Mouse (Mus musculus) natural killer cell, adult 2 months (primary cell): Measurements from ENCODE around the gene 5830473C10Rik.
"Not testable (repeated sequence)": the region's sequence is repeated elsewhere in the genome, so short reads cannot be mapped to it uniquely, and the experiment has no call there.

Experiments used
- DNase-seq, 2 experiments: peaks; one replicate each; pipeline ENCODE4 v3.0.0; 2022; ENCODE audit warnings: low spot score in 2 of 2

Gene 5830473C10Rik

DNA sequence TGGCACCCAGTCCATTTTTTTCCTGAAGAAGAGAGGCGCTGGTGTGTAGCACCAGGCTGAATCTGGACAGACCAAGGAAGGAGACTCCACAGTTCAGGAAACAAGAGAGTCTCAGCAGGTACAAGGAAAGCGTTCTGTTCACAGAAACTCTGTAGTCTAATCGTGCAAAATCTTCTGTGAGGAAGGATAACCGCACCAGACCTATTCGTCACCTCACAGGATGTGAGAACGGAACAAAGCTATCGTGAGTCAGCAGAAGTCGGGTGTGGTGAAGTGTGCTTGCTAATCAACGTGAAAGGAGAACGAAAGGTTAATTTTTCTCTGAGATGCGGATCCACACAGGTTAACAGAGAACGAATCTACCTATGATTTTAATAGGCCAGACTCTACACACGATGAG lies 34.0 kb downstream of the 5830473C10Rik start:
- DNase-seq: peak; percentile 5 to 31

DNA sequence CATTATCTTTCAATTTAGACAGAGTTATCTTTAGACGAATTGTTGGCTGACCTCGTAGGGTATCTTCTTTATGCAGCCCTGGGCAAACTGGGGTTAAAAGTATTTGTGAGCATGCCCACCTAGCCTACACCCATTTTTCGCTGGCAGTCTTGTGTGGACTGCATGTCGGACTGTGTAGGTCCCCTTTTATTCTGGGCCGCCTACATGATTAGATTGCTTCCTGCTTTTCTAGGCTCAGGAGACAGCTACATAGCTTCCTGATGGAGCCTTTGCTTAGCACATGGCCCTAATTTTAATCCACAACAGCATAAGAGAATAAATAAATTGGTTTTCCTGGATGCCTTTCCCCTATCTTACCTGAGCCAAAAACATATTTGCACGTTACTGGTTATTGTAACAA lies 35.2 kb downstream of the 5830473C10Rik start:
- no peak for DNase-seq

- peak; percentile 8 to 35 for DNase-seq
Measured at GRCm38 (mm10) chr5:90601469-90601868, 40.6 kb downstream of the 5830473C10Rik start.

- no peak for DNase-seq
Measured at GRCm38 (mm10) chr5:90603407-90603923, 42.6 kb downstream of the 5830473C10Rik start.

- no peak for DNase-seq
Measured at GRCm38 (mm10) chr5:90608906-90609305, 48.0 kb downstream of the 5830473C10Rik start.

- DNase-seq: peak in 1 of 2 experiments; percentile 11
Measured at GRCm38 (mm10) chr5:90611388-90611787, 50.5 kb downstream of the 5830473C10Rik start.

DNA sequence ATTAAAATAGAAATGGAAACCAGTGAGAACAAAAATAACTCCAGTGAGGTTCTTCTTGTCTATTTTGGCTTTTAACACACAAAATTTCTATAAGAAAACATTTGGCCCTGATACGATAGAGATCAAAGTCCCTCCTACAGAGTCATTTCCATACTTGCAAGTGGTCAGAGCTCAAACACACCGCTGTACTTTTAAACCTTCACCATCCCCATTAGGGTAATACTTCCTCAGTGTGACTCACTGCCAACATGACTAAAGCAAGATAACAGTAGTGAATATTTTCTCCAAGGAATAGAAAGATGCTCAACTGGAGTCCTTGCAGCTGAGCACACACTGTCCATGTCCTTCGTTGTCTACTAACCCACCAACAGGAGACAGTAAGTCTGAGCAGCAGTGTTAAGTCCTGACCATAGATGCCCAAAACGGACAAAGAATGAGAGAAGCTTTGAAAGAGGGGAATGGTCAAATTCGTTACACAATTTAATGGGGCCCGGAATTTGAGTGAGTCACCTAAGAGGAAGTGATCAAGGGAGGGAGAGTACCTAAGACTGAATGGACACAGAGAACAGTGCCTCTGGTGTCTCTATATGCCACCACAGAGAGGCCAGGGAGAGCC lies 51.2 kb downstream of the 5830473C10Rik start:
- peak in 1 of 2 experiments; percentile 41 for DNase-seq

- DNase-seq: not testable (repeated sequence)
Measured at GRCm38 (mm10) chr5:90612751-90613150, 51.8 kb downstream of the 5830473C10Rik start.

- no peak for DNase-seq
Measured at GRCm38 (mm10) chr5:90617859-90618258, 57.0 kb downstream of the 5830473C10Rik start.

- DNase-seq: no peak
Measured at GRCm38 (mm10) chr5:90621316-90621715, 60.4 kb downstream of the 5830473C10Rik start.

DNA sequence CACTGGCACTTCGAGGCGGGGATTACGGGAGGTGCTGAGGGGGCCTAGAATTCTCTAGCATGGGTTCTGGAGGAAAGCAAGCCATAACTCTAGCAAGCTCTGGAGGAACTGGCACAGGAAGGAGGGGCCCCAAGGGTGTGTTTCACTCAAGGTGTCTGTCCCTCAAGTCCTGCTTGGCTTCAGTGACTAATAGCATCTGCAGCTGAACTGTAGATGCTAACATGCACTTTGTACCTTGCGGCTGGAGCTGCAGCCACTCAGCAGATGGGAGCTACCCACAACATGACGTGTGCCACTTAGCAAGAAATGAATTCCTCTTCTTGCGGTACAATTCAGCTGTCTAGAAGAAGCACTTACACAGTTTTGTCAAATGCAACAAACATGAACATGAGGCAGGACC lies 60.8 kb downstream of the 5830473C10Rik start:
- DNase-seq: no peak

GRCm38 (mm10) chr5:90623209-90623608 lies 62.3 kb downstream of the 5830473C10Rik start:
- DNase-seq: no peak

- no peak for DNase-seq
Measured at GRCm38 (mm10) chr5:90624708-90625425, 64.0 kb downstream of the 5830473C10Rik start.

DNA sequence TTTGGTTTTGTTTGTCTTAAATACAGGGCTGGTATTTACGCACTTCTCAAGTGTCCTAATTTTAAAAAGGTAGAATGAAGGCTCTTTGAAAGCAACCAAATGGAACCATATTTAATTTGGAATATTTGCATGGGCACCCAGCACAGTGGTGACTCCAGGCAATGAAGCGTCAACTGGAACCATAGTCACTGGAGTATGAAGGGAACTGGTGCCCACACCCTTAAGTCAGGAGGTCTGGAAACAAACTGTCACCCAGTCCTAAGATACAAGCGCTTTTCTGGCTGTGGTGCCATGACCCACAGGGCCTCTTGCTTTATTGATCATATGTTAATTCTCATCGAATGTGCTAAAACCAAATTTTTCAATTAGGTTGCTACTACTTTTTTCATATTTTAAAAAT lies 66.5 kb downstream of the 5830473C10Rik start:
- no peak for DNase-seq

DNA sequence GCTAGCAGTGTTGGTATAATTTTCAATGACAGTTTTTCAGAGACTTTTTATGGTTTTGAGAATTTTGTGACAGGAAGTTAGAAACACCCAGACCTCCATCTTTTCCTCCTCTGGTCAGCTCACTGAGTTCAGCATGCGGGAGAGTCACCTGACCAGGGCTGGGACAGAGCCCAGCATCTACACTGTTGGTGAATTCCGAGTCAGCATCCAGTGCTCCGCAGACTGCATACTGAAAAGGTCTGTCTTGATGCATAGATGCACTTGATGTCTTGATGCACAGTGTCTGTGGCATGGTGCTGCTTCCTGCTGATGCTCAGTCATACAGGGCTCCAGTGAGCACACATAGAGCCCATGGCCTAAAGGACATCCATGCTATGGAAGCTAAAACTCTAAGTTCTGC lies 67.1 kb downstream of the 5830473C10Rik start:
- no peak for DNase-seq

- no peak for DNase-seq
Measured at GRCm38 (mm10) chr5:90628530-90628929, 67.6 kb downstream of the 5830473C10Rik start.

DNA sequence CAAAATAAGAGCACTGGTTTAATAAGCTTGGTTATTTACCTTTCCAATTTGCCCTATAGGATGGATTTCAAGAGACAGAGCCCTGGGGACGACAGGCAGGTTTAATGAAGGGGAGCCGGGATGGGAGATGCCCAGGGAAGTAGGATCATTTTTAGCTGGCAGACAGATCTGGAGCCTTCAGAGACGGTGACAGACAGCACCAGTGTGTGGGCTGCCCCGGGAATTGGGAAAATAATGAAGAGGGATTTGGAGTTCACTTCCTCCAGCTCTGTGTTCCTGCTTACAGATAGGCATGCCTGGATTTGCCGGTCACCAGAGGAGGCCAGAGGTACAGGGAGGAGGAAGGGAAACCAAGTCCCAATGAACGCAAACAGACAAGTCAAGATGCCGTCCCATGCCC lies 74.0 kb downstream of the 5830473C10Rik start:
- no peak for DNase-seq

DNA sequence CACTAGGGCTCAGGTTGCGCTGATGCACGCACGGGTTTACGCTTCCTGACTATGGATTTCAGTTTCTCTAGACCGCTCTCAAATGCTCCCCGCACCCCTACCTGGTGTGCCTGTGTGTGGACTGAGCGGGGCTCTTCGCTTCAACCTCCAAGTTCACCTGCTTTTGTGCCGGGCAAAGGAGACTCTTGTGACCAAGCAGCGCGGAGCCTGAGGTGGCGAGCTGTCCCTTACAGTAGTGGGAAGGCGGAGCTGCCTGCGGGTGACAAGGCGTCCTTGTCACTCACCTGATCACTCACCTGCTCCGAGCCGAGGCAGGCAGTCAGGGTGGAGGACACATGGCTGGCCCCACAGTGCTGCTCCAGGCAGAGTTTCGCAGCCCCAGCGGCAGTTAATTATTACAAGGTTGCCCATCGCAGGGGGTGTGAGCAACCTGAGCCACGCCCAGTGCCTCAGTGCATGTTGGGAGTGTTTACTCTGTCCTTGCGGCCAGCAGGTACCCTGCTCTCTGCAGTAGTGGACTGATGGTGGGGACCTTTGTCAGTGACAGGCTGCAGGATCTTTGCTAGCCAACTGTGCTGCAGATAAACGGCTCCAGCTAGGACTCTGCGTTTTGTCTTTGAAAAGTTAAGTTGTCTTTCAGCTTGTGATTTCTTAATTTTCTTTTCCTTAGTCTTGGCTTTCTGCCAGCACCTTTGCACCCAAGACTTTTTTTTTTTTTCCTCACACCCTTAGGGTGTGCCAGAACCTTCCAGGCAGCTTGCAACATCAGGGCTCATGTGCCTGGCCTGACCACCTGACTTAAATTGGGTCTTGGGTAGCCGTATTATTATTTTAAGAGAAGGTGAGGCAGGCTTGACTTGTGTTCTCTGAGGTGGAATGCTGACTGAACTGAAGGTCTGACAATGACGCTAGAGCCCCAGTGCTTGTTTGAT lies 79.6 kb downstream of the 5830473C10Rik start, which contains the start of gene Rassf6:
Gene Rassf6 (minus strand): TSS at position 372 of the 932 bp plus-strand sequence.
- no peak for DNase-seq

GRCm38 (mm10) chr5:90641218-90641610 lies 80.3 kb downstream of the 5830473C10Rik start:
- no peak for DNase-seq

GRCm38 (mm10) chr5:90645579-90645978 lies 84.7 kb downstream of the 5830473C10Rik start:
- DNase-seq: no peak

DNA sequence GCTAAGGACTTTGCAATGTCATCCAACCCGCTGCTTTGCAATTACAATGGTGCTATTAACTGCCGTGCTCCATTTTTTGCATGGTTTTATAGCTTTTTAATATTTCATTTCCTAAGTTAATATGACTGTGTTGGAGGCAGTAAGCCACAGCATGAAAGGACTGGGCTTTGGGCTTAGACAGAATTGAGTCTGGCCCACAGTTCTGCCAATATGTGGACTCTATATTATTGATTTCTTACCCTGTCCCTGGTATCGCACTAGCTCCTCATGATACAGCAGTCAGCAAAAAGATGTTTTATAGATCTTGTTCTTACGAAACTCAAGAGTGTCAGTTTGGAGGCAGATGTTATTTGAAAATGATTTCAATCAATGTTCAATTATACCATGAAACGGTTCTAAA lies 85.5 kb downstream of the 5830473C10Rik start:
- no peak for DNase-seq
